Mouse (Mus musculus) lung, embryonic 14.5 days (tissue): Measurements from ENCODE around the gene Dnmbp. TPM values are rescaled to one million over a fixed set of nuclear protein-coding genes. Genes with fewer than 3 reads are reported as not detected.

Source experiments
- ATAC-seq: fragments of 200-750 bp; cut with Nextera tagmentation; 2 replicates; pipeline ENCODE4 v1.8.0; 2017; ENCODE audit warnings: mild to moderate bottlenecking, moderate TSS enrichment, moderate library complexity; ENCODE audit not compliant: insufficient read depth
- DNase-seq: peaks from one replicate; pipeline ENCODE4 v3.0.0-alpha.2; 2015
- H3K27ac ChIP-seq: fragments of 300-500 bp; sonication (generic); 2 replicates; pipeline ENCODE4 v1.5.1; 2014; ENCODE audit warnings: low read depth, mild to moderate bottlenecking, moderate library complexity
- H3K27me3 ChIP-seq: fragments of 300-500 bp; sonication (generic); 2 replicates; pipeline ENCODE4 v1.6.1; 2014; ENCODE audit warnings: low read length, control low read depth; ENCODE audit not compliant: insufficient read depth
- H3K36me3 ChIP-seq: fragments of 300-500 bp; sonication (generic); 2 replicates; pipeline ENCODE4 v1.6.1; 2014; ENCODE audit warnings: control low read depth; ENCODE audit not compliant: insufficient read depth
- H3K4me1 ChIP-seq: fragments of 300-500 bp; sonication (generic); 2 replicates; pipeline ENCODE4 v1.6.1; 2014; ENCODE audit warnings: antibody characterized with exemption, control low read depth; ENCODE audit not compliant: insufficient read depth
- H3K4me2 ChIP-seq: fragments of 300-500 bp; sonication (generic); 2 replicates; pipeline ENCODE4 v1.6.1; 2014; ENCODE audit warnings: mild to moderate bottlenecking
- H3K4me3 ChIP-seq: fragments of 300-500 bp; sonication (generic); 2 replicates; pipeline ENCODE4 v1.5.1; 2014; ENCODE audit warnings: low read depth, low read length
- H3K9ac ChIP-seq: fragments of 300-500 bp; sonication (generic); 2 replicates; pipeline ENCODE4 v1.6.1; 2014
- H3K9me3 ChIP-seq: fragments of 300-500 bp; sonication (generic); 2 replicates; pipeline ENCODE4 v1.6.1; 2016; ENCODE audit warnings: low read depth, low read length, control low read depth
- CTCF ChIP-seq: IDR thresholded peaks from 2 replicates; pipeline ENCODE4 v1.5.1; 2016; ENCODE audit warnings: antibody characterized with exemption, low read depth
- WGBS: fragments of 180-500 bp; shearing (Covaris S2); extraction: QIAGEN DNeasy Blood & Tissue Kit; methylation state at CpG from one replicate; pipeline ENCODE4 v1.1.7; 2014; 5-methylcytosine and 5-hydroxymethylcytosine counted together
- polyA plus RNA-seq: library from polyadenylated mRNA; unstranded; fragments of >200 nt; fragmentation: Nextera tagmentation; extraction: Ambion mirVana; gene quantifications from 2 replicates; pipeline ENCODE4 v1.2.1, GENCODE M21; 2014

Dnmbp gene
- polyA plus RNA-seq, 1 experiment from 2014 or later, result 24.2 TPM

- Histone ChIP-seq H3K4me3 (no peak overlapping the region), H3K4me2 (peak overlapping the region; percentile 44), H3K27ac (no peak overlapping the region), H3K9me3 (no peaks in the 10 kb centered on the region), H3K9ac (no peak overlapping the region), H3K4me1 (peaks cover 7% of the 10 kb centered on the region), H3K27me3 (no peaks in the 10 kb centered on the region), H3K36me3 (no peaks in the 10 kb centered on the region; the same call in 1 of the 2 replicates)
- no peak for TF ChIP-seq CTCF
- ATAC-seq (no peak), DNase-seq (peak; percentile 47)
- WGBS, result 21% methylated on average over 32 of the region's 32 CpGs
Observed at GRCm38 (mm10) chr19:43920453-43921300, 19.3 kb downstream of the Dnmbp start.

- H3K4me1 ChIP-seq, result peaks cover 7% of the 10 kb centered on the region
- no peaks in the 10 kb centered on the region for H3K27me3 ChIP-seq
- no peak overlapping the region for H3K4me2 ChIP-seq
- TF ChIP-seq CTCF, result no peak
- H3K27ac ChIP-seq, result no peak overlapping the region
- no peaks in the 10 kb centered on the region for H3K9me3 ChIP-seq
- 79% methylated on average over 4 of the region's 4 CpGs for WGBS
- no peak for DNase-seq
- no peak overlapping the region for H3K9ac ChIP-seq
- no peaks in the 10 kb centered on the region; the same call in 1 of the 2 replicates for H3K36me3 ChIP-seq
- H3K4me3 ChIP-seq, result no peak overlapping the region
- ATAC-seq, result no peak
Observed at GRCm38 (mm10) chr19:43919841-43920240, 20.1 kb downstream of the Dnmbp start.

GRCm38 (mm10) chr19:43918834-43919233 lies 21.2 kb downstream of the Dnmbp start:
- Histone ChIP-seq H3K9ac (no peak overlapping the region), H3K27me3 (no peaks in the 10 kb centered on the region), H3K36me3 (no peaks in the 10 kb centered on the region; the same call in 1 of the 2 replicates), H3K4me1 (peaks cover 7% of the 10 kb centered on the region), H3K27ac (no peak overlapping the region), H3K4me2 (no peak overlapping the region), H3K9me3 (no peaks in the 10 kb centered on the region), H3K4me3 (no peak overlapping the region)
- DNase-seq (no peak), ATAC-seq (no peak)
- 84% methylated on average over 3 of the region's 3 CpGs for WGBS
- no peak for TF ChIP-seq CTCF

- Histone ChIP-seq H3K9me3 (no peaks in the 10 kb centered on the region), H3K27ac (no peak overlapping the region), H3K27me3 (no peaks in the 10 kb centered on the region), H3K4me2 (no peak overlapping the region), H3K36me3 (no peaks in the 10 kb centered on the region), H3K4me3 (no peak overlapping the region), H3K9ac (no peak overlapping the region), H3K4me1 (peaks cover 7% of the 10 kb centered on the region)
- DNase-seq (no peak), ATAC-seq (no peak)
- WGBS, result 90% methylated on average over 6 of the region's 6 CpGs
- no peak for TF ChIP-seq CTCF
Observed at GRCm38 (mm10) chr19:43917763-43918162, 22.2 kb downstream of the Dnmbp start.

- H3K9ac ChIP-seq, result no peak overlapping the region
- peak overlapping the region; percentile 36 for H3K4me2 ChIP-seq
- no peak overlapping the region for H3K27ac ChIP-seq
- DNase-seq (no peak), ATAC-seq (no peak)
- no peaks in the 10 kb centered on the region for H3K9me3 ChIP-seq
- H3K27me3 ChIP-seq, result no peaks in the 10 kb centered on the region
- no peaks in the 10 kb centered on the region for H3K36me3 ChIP-seq
- peaks cover 7% of the 10 kb centered on the region for H3K4me1 ChIP-seq
- 73% methylated on average over 2 of the region's 2 CpGs for WGBS
- TF ChIP-seq CTCF, result no peak
- no peak overlapping the region for H3K4me3 ChIP-seq
Observed at GRCm38 (mm10) chr19:43917406-43917691, 22.6 kb downstream of the Dnmbp start.

- TF ChIP-seq CTCF, result no peak
- 35% methylated on average over 21 of the region's 21 CpGs for WGBS
- H3K9ac ChIP-seq, result no peak overlapping the region
- H3K36me3 ChIP-seq, result no peaks in the 10 kb centered on the region
- DNase-seq, result peak; percentile 55
- H3K4me2 ChIP-seq, result peak overlapping the region; percentile 36
- no peaks in the 10 kb centered on the region for H3K9me3 ChIP-seq
- H3K4me3 ChIP-seq, result no peak overlapping the region
- H3K27ac ChIP-seq, result no peak overlapping the region
- H3K4me1 ChIP-seq, result peaks cover 7% of the 10 kb centered on the region
- H3K27me3 ChIP-seq, result no peaks in the 10 kb centered on the region
- ATAC-seq, result peak; percentile 47; the same call in 1 of the 2 replicates
Observed at GRCm38 (mm10) chr19:43916586-43917405, 23.2 kb downstream of the Dnmbp start.

- Histone ChIP-seq H3K27ac (no peak overlapping the region), H3K36me3 (peaks cover 10% of the 10 kb centered on the region; the same call in 1 of the 2 replicates), H3K9me3 (no peaks in the 10 kb centered on the region), H3K27me3 (no peaks in the 10 kb centered on the region), H3K9ac (no peak overlapping the region), H3K4me1 (peaks cover 3% of the 10 kb centered on the region; the same call in 1 of the 2 replicates), H3K4me2 (no peak overlapping the region), H3K4me3 (no peak overlapping the region)
- no peak for TF ChIP-seq CTCF
- ATAC-seq, result no peak
- no peak for DNase-seq
- WGBS, result 65% methylated on average over 9 of the region's 9 CpGs
Observed at GRCm38 (mm10) chr19:43915431-43915830, 24.6 kb downstream of the Dnmbp start.
